ENCODE assay signal across 20 mouse cellular contexts in the genomic region with DNA sequence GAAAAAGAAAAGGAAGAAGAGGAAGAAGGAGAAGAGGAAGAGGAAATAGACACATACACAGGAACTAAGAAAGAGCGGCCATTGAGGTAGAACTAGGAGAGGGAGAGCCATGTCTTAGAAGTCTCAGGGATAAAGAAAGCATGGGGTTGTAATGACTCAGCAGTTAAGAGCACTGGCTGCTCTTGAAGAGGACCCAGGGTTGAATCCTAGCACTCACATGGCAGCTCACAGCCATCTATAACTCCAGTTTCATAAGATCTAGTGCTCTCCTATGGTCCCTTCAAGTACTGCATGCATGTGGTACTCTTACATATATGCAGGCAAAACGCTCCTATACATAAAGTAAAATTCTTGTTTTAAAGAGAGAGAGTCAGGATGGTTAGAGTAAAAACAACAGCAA. TPM values are rescaled to one million over a fixed set of nuclear protein-coding genes. Genes with fewer than 3 reads are reported as not detected.
A peak's percentile ranks its signal among the peaks of the same experiment; 100 is the strongest.
DNase-seq lines count a peak whose midpoint lies in the region; ATAC-seq and TF ChIP-seq lines count a peak whose summit lies in the region.
"Had no signal": no experiment of that assay in that cellular context is flagged by ENCODE, and none has a peak within 500 bp of the region (broad histone marks: within the 10 kb centered on the region; RNA-seq: fewer than 3 reads in every experiment).

No protein-coding gene starts in this region.

- no peak overlapping the region for H3K4me2 ChIP-seq in hindbrain, postnatal 0 days (ENCODE audit: low read depth, low read length)
- H3K4me2 ChIP-seq: lung, embryonic 14.5 days had no signal

- DNase-seq in hindbrain, postnatal 0 days (ENCODE audit: low spot score): no peak
- no peak for DNase-seq in hindbrain, embryonic 10.5 days (ENCODE audit: low spot score)
- DNase-seq in thymus, adult 2 months: peak; percentile 35
- DNase-seq in thymus, postnatal 10 days (ENCODE audit: low spot score in 2 of 2): no peak
- DNase-seq in MN1 (ENCODE audit: low spot score): peak; percentile 23
- peak; percentile 30 for DNase-seq in thymus, postnatal 25 days
- DNase-seq in kidney, adult 11 months: no peak
- no peak for DNase-seq in frontal cortex, postnatal 25 days (ENCODE audit: low spot score in 2 of 2)
- DNase-seq: adrenal gland, postnatal 10 days; heart, postnatal 4 days; kidney, adult 9 months; liver, embryonic 13.5 days; lung, embryonic 14.5 days; right cerebral cortex, postnatal 25 days had no signal

- peaks cover 11% of the 10 kb centered on the region; the same call in 1 of the 2 replicates for H3K36me3 ChIP-seq in hindbrain, postnatal 0 days (ENCODE audit: insufficient read depth, low read length)
- H3K36me3 ChIP-seq in hindbrain, embryonic 10.5 days: peaks cover 16% of the 10 kb centered on the region
- H3K36me3 ChIP-seq in thymus, adult 2 months (ENCODE audit: control insufficient read depth, insufficient read depth, low read length): peaks cover 9% of the 10 kb centered on the region

- H3K27me3 ChIP-seq in hindbrain, postnatal 0 days (ENCODE audit: insufficient read depth, low read length): no peaks in the 10 kb centered on the region
- H3K27me3 ChIP-seq in hindbrain, embryonic 10.5 days (ENCODE audit: insufficient read depth, poor library complexity, severe bottlenecking): 0 out of 2 replicates have a peak, but pooled peaks cover 4% of the 10 kb centered on the region
- no peaks in the 10 kb centered on the region for H3K27me3 ChIP-seq in thymus, adult 2 months (ENCODE audit: control insufficient read depth, insufficient read depth, low read length)
- H3K27me3 ChIP-seq: heart, embryonic 15.5 days; liver, embryonic 13.5 days; midbrain, embryonic 15.5 days had no signal

- no peak overlapping the region for H3K4me3 ChIP-seq in hindbrain, postnatal 0 days (ENCODE audit: low read length)
- H3K4me3 ChIP-seq in hindbrain, embryonic 10.5 days: no peak overlapping the region
- H3K4me3 ChIP-seq in thymus, adult 2 months (ENCODE audit: control insufficient read depth, insufficient read depth, low read length): no peak overlapping the region
- H3K4me3 ChIP-seq: heart, embryonic 15.5 days had no signal

- no peak for ATAC-seq in hindbrain, postnatal 0 days
- ATAC-seq: forebrain, embryonic 16.5 days; hindbrain, embryonic 16.5 days had no signal

- H3K9me3 ChIP-seq in hindbrain, postnatal 0 days (ENCODE audit: low read length): no peaks in the 10 kb centered on the region
- H3K9me3 ChIP-seq in hindbrain, embryonic 10.5 days: peaks cover 8% of the 10 kb centered on the region; the same call in 1 of the 2 replicates
- H3K9me3 ChIP-seq: heart, embryonic 15.5 days; liver, embryonic 13.5 days; midbrain, embryonic 15.5 days had no signal

- no peak for TF ChIP-seq POLR2A in thymus, adult 2 months (IDR thresholded peaks at IDR 0.05; ENCODE audit: control insufficient read depth, extremely low read depth, insufficient read depth, low read length, poor library complexity)

- 0 out of 2 replicates have a peak, but pooled peaks cover 4% of the 10 kb centered on the region for H3K4me1 ChIP-seq in hindbrain, postnatal 0 days (ENCODE audit: insufficient read depth, low read length)
- peaks cover 21% of the 10 kb centered on the region for H3K4me1 ChIP-seq in hindbrain, embryonic 10.5 days (replicated peaks)
- peaks cover 6% of the 10 kb centered on the region for H3K4me1 ChIP-seq in thymus, adult 2 months (replicated peaks; ENCODE audit: control insufficient read depth, insufficient read depth, low read length)

- H3K9ac ChIP-seq in hindbrain, postnatal 0 days (replicated peaks; ENCODE audit: low read length): no peak overlapping the region
- H3K9ac ChIP-seq: heart, embryonic 15.5 days; limb, embryonic 13.5 days; lung, embryonic 14.5 days had no signal

- no peak overlapping the region for H3K27ac ChIP-seq in hindbrain, postnatal 0 days
- H3K27ac ChIP-seq in hindbrain, embryonic 10.5 days: no peak overlapping the region
- no peak overlapping the region for H3K27ac ChIP-seq in thymus, adult 2 months (ENCODE audit: control insufficient read depth, insufficient read depth, low read length)
- H3K27ac ChIP-seq: heart, embryonic 15.5 days; limb, embryonic 13.5 days; liver, embryonic 13.5 days; macrophage; midbrain, embryonic 15.5 days had no signal

- 93% methylated on average over 2 of the region's 2 CpGs for WGBS in hindbrain, postnatal 0 days
- WGBS in hindbrain, embryonic 10.5 days: 93% methylated on average over 2 of the region's 2 CpGs
- 95% methylated on average over 2 of the region's 2 CpGs for WGBS in thymus, adult 2 months

- TF ChIP-seq CTCF in hindbrain, postnatal 0 days (IDR thresholded peaks at IDR 0.05; ENCODE audit: low read depth): peak; percentile 24; the same call in 1 of the 2 replicates
- no peak for TF ChIP-seq CTCF in thymus, adult 2 months (IDR thresholded peaks at IDR 0.05; ENCODE audit: borderline replicate concordance, control insufficient read depth, extremely low read depth, insufficient read depth, low read length, poor library complexity)

RNA-seq across cellular contexts. Expression of a gene that starts 1.4 kb away (rescaled TPM):
- 20.2 and 20.6 TPM in 2 replicates for total RNA-seq in hindbrain, postnatal 0 days (2014; rRNA removed)
- polyA plus RNA-seq in hindbrain, postnatal 0 days (2015; fragmentation: Nextera tagmentation; extraction: Ambion mirVana): 52.5 and 55.3 TPM in 2 replicates
- 57.1 and 66.7 TPM in 2 replicates for polyA plus RNA-seq in hindbrain, embryonic 10.5 days (2016; fragmentation: Nextera tagmentation; extraction: Ambion mirVana)
- polyA plus RNA-seq in thymus, adult 2 months (2012; rRNA removed): 53.4 and 57.2 TPM in 2 replicates

RNA-seq across cellular contexts. Expression of a gene that starts 27.7 kb away (rescaled TPM):
- 178 and 184 TPM in 2 replicates for total RNA-seq in hindbrain, postnatal 0 days (2014; rRNA removed)
- 56.8 and 64.4 TPM in 2 replicates for polyA plus RNA-seq in hindbrain, postnatal 0 days (2015; fragmentation: Nextera tagmentation; extraction: Ambion mirVana)
- 41.4 and 46.1 TPM in 2 replicates for polyA plus RNA-seq in hindbrain, embryonic 10.5 days (2016; fragmentation: Nextera tagmentation; extraction: Ambion mirVana)
- polyA plus RNA-seq in thymus, adult 2 months (2012; rRNA removed): 169 and 254 TPM in 2 replicates

RNA-seq across cellular contexts. Expression of a gene that starts 42.6 kb away (rescaled TPM):
- 9.9 and 10.2 TPM in 2 replicates for total RNA-seq in hindbrain, postnatal 0 days (2014; rRNA removed)
- 10.6 and 11.1 TPM in 2 replicates for polyA plus RNA-seq in hindbrain, postnatal 0 days (2015; fragmentation: Nextera tagmentation; extraction: Ambion mirVana)
- 1.9 and 3.4 TPM in 2 replicates for polyA plus RNA-seq in hindbrain, embryonic 10.5 days (2016; fragmentation: Nextera tagmentation; extraction: Ambion mirVana)
- 1.9 and 2.0 TPM in 2 replicates for polyA plus RNA-seq in thymus, adult 2 months (2012; rRNA removed)

RNA-seq across cellular contexts. Expression of a gene that starts 59.4 kb away (rescaled TPM):
- total RNA-seq in hindbrain, postnatal 0 days (2014; rRNA removed): 243 and 285 TPM in 2 replicates
- polyA plus RNA-seq in hindbrain, postnatal 0 days (2015; fragmentation: Nextera tagmentation; extraction: Ambion mirVana): 106 and 111 TPM in 2 replicates
- 134 and 142 TPM in 2 replicates for polyA plus RNA-seq in hindbrain, embryonic 10.5 days (2016; fragmentation: Nextera tagmentation; extraction: Ambion mirVana)
- 161 and 171 TPM in 2 replicates for polyA plus RNA-seq in thymus, adult 2 months (2012; rRNA removed)

Comparison
In these comparisons a context has a peak if more than half of its experiments do, and no peak if none do; other contexts are left out.
1. DNase-seq: peak in thymus, adult 2 months (single experiment), MN1 (single experiment) and thymus, postnatal 25 days (single experiment); none in hindbrain, postnatal 0 days (single experiment), hindbrain, embryonic 10.5 days (single experiment), thymus, postnatal 10 days (0 of 2), kidney, adult 11 months (single experiment) and frontal cortex, postnatal 25 days (0 of 2).